Mouse (Mus musculus): ENCODE data around the gene Tfpi. TPM values are rescaled to one million over a fixed set of nuclear protein-coding genes. Genes with fewer than 3 reads are reported as not detected.
A peak's percentile ranks its signal among the peaks of the same experiment; 100 is the strongest.
"Not testable (repeated sequence)": the region's sequence is repeated elsewhere in the genome, so short reads cannot be mapped to it uniquely, and the experiment has no call there.

Gene Tfpi
- polyA plus RNA-seq, 1 experiment: 7.6 TPM

- Histone ChIP-seq H3K79me2 (ENCODE audit: control insufficient read depth, insufficient read depth) (no peaks in the 10 kb centered on the region), H3K27me3 (ENCODE audit: control insufficient read depth, insufficient read depth, insufficient read length) (no peaks in the 10 kb centered on the region), H3ac (ENCODE audit: control insufficient read depth, insufficient read length, low read depth) (no peak overlapping the region), H3K79me3 (ENCODE audit: low read depth) (no peaks in the 10 kb centered on the region), H3K36me3 (ENCODE audit: control insufficient read depth, insufficient read depth) (no peaks in the 10 kb centered on the region), H3K4me3 (ENCODE audit: insufficient read depth, poor library complexity, severe bottlenecking) (no peak overlapping the region)
- TF ChIP-seq MYOD1 (IDR thresholded peaks at IDR 0.05; ENCODE audit: control insufficient read depth, insufficient read length, low read depth): peak; percentile 21
- no peak for TF ChIP-seq FOSL1 (IDR thresholded peaks at IDR 0.05; ENCODE audit: insufficient read depth, low read length, poor library complexity, severe bottlenecking)
- no peak for TF ChIP-seq CTCF (IDR thresholded peaks at IDR 0.05; ENCODE audit: control insufficient read depth, insufficient read depth, insufficient read length)
- TF ChIP-seq USF1 (IDR thresholded peaks at IDR 0.05; ENCODE audit: low read depth): no peak
- TF ChIP-seq MAX (IDR thresholded peaks at IDR 0.05): no peak
- no peak for TF ChIP-seq MYOG (IDR thresholded peaks at IDR 0.05; ENCODE audit: control insufficient read depth, extremely low read depth, insufficient read length)
- no peak for TF ChIP-seq CEBPB (IDR thresholded peaks at IDR 0.05; ENCODE audit: low read depth)
Observed at GRCm38 (mm10) chr2:84404834-84405233, 71.7 kb downstream of the Tfpi start.

- no peak overlapping the region for H3ac ChIP-seq (ENCODE audit: control insufficient read depth, insufficient read length, low read depth)
Observed at GRCm38 (mm10) chr2:84402713-84403112, 73.9 kb downstream of the Tfpi start.

GRCm38 (mm10) chr2:84396557-84396956 is 80.0 kb downstream of the Tfpi start:
- Histone ChIP-seq H3K79me2 (ENCODE audit: control insufficient read depth, insufficient read depth) (no peaks in the 10 kb centered on the region), H3K27me3 (ENCODE audit: control insufficient read depth, insufficient read depth, insufficient read length) (no peaks in the 10 kb centered on the region), H3K79me3 (ENCODE audit: low read depth) (no peaks in the 10 kb centered on the region), H3K4me3 (ENCODE audit: insufficient read depth, poor library complexity, severe bottlenecking) (no peak overlapping the region), H3K36me3 (ENCODE audit: control insufficient read depth, insufficient read depth) (no peaks in the 10 kb centered on the region), H3ac (ENCODE audit: control insufficient read depth, insufficient read length, low read depth) (no peak overlapping the region)
- no peak for TF ChIP-seq FOSL1 (IDR thresholded peaks at IDR 0.05; ENCODE audit: insufficient read depth, low read length, poor library complexity, severe bottlenecking)
- no peak for TF ChIP-seq USF1 (IDR thresholded peaks at IDR 0.05; ENCODE audit: low read depth)
- TF ChIP-seq MAX (IDR thresholded peaks at IDR 0.05): no peak

More at GRCm38 (mm10) chr2:84402713-84403112, 73.9 kb downstream of the Tfpi start:
- no peak overlapping the region for H3K4me3 ChIP-seq (ENCODE audit: insufficient read depth, poor library complexity, severe bottlenecking)
- H3K27me3 ChIP-seq (ENCODE audit: control insufficient read depth, insufficient read depth, insufficient read length): no peaks in the 10 kb centered on the region
- no peaks in the 10 kb centered on the region for H3K36me3 ChIP-seq (ENCODE audit: control insufficient read depth, insufficient read depth)
- H3K79me3 ChIP-seq (ENCODE audit: low read depth): no peaks in the 10 kb centered on the region
- TF ChIP-seq MYOG (IDR thresholded peaks at IDR 0.05; ENCODE audit: control insufficient read depth, extremely low read depth, insufficient read length): no peak
- no peak for TF ChIP-seq CTCF (IDR thresholded peaks at IDR 0.05; ENCODE audit: control insufficient read depth, insufficient read depth, insufficient read length)
- no peak for TF ChIP-seq USF1 (IDR thresholded peaks at IDR 0.05; ENCODE audit: low read depth)
- TF ChIP-seq MYOD1 (IDR thresholded peaks at IDR 0.05; ENCODE audit: control insufficient read depth, insufficient read length, low read depth): no peak
- TF ChIP-seq MAX (IDR thresholded peaks at IDR 0.05): no peak
- no peak for TF ChIP-seq CEBPB (IDR thresholded peaks at IDR 0.05; ENCODE audit: low read depth)
- TF ChIP-seq FOSL1 (IDR thresholded peaks at IDR 0.05; ENCODE audit: insufficient read depth, low read length, poor library complexity, severe bottlenecking): no peak
- H3K79me2 ChIP-seq (ENCODE audit: control insufficient read depth, insufficient read depth): no peaks in the 10 kb centered on the region

- H3K4me3 ChIP-seq (ENCODE audit: insufficient read depth, poor library complexity, severe bottlenecking): no peak overlapping the region
- no peak overlapping the region for H3ac ChIP-seq (ENCODE audit: control insufficient read depth, insufficient read length, low read depth)
- no peak for TF ChIP-seq MYOG (IDR thresholded peaks at IDR 0.05; ENCODE audit: control insufficient read depth, extremely low read depth, insufficient read length)
- TF ChIP-seq CTCF (IDR thresholded peaks at IDR 0.05; ENCODE audit: control insufficient read depth, insufficient read depth, insufficient read length): no peak
- no peak for TF ChIP-seq FOSL1 (IDR thresholded peaks at IDR 0.05; ENCODE audit: insufficient read depth, low read length, poor library complexity, severe bottlenecking)
- TF ChIP-seq MAX (IDR thresholded peaks at IDR 0.05): no peak
- TF ChIP-seq USF1 (IDR thresholded peaks at IDR 0.05; ENCODE audit: low read depth): no peak
- TF ChIP-seq CEBPB (IDR thresholded peaks at IDR 0.05; ENCODE audit: low read depth): no peak
- no peak for TF ChIP-seq MYOD1 (IDR thresholded peaks at IDR 0.05; ENCODE audit: control insufficient read depth, insufficient read length, low read depth)
- H3K79me3 ChIP-seq (ENCODE audit: low read depth): no peaks in the 10 kb centered on the region
- H3K36me3 ChIP-seq (ENCODE audit: control insufficient read depth, insufficient read depth): no peaks in the 10 kb centered on the region
- no peaks in the 10 kb centered on the region for H3K27me3 ChIP-seq (ENCODE audit: control insufficient read depth, insufficient read depth, insufficient read length)
- H3K79me2 ChIP-seq (ENCODE audit: control insufficient read depth, insufficient read depth): no peaks in the 10 kb centered on the region
Observed at GRCm38 (mm10) chr2:84393236-84393635, 83.3 kb downstream of the Tfpi start.

- Histone ChIP-seq H3K36me3 (ENCODE audit: control insufficient read depth, insufficient read depth) (no peaks in the 10 kb centered on the region), H3K79me2 (ENCODE audit: control insufficient read depth, insufficient read depth) (no peaks in the 10 kb centered on the region), H3K4me3 (ENCODE audit: insufficient read depth, poor library complexity, severe bottlenecking) (no peak overlapping the region), H3ac (ENCODE audit: control insufficient read depth, insufficient read length, low read depth) (no peak overlapping the region), H3K27me3 (ENCODE audit: control insufficient read depth, insufficient read depth, insufficient read length) (no peaks in the 10 kb centered on the region), H3K79me3 (ENCODE audit: low read depth) (no peaks in the 10 kb centered on the region)
- TF ChIP-seq MYOD1 (IDR thresholded peaks at IDR 0.05; ENCODE audit: control insufficient read depth, insufficient read length, low read depth) (no peak), CTCF (IDR thresholded peaks at IDR 0.05; ENCODE audit: control insufficient read depth, insufficient read depth, insufficient read length) (no peak), CEBPB (IDR thresholded peaks at IDR 0.05; ENCODE audit: low read depth) (no peak), USF1 (IDR thresholded peaks at IDR 0.05; ENCODE audit: low read depth) (no peak), FOSL1 (IDR thresholded peaks at IDR 0.05; ENCODE audit: insufficient read depth, low read length, poor library complexity, severe bottlenecking) (no peak), MYOG (IDR thresholded peaks at IDR 0.05; ENCODE audit: control insufficient read depth, extremely low read depth, insufficient read length) (no peak), MAX (IDR thresholded peaks at IDR 0.05) (no peak)
Observed at GRCm38 (mm10) chr2:84389075-84389474, 87.5 kb downstream of the Tfpi start.

GRCm38 (mm10) chr2:84388537-84388936 is 88.0 kb downstream of the Tfpi start:
- H3K4me3 ChIP-seq (ENCODE audit: insufficient read depth, poor library complexity, severe bottlenecking); H3ac ChIP-seq (ENCODE audit: control insufficient read depth, insufficient read length, low read depth); H3K27me3 ChIP-seq (ENCODE audit: control insufficient read depth, insufficient read depth, insufficient read length); H3K79me2 ChIP-seq (ENCODE audit: control insufficient read depth, insufficient read depth); H3K36me3 ChIP-seq (ENCODE audit: control insufficient read depth, insufficient read depth); H3K79me3 ChIP-seq (ENCODE audit: low read depth): not testable (repeated sequence)
